Mouse (Mus musculus): ENCODE results near the gene Sorl1. TPM values are rescaled to one million over a fixed set of nuclear protein-coding genes. Genes with fewer than 3 reads are reported as not detected.
A peak's percentile ranks its signal among the peaks of the same experiment; 100 is the strongest.

Sorl1 gene
- polyA plus RNA-seq, 1 experiment from 2014 or later, result 5.4 TPM

DNA sequence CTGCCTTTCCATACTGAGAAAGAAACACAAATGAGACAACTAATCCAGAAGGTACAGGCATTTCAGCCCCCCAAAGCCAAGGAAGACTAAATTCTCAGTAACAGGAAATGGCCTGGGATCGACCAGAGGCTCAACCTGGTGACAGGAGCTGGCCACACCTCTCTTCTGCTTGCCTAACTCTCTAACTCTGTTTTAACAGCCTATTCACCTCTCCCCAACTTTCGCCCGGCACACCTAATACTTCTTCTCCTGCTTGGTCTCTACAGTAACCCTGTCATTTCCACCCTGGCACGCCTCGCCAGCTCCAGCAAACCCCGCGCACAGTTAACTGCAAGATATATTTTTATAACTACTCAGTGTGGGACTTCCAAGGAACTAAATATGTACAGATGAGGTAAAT lies 9.0 kb downstream of the Sorl1 start:
- 42% methylated on average over 7 of the region's 7 CpGs for WGBS
- H3K27ac ChIP-seq, result no peak overlapping the region; the same call in 1 of the 2 replicates

DNA sequence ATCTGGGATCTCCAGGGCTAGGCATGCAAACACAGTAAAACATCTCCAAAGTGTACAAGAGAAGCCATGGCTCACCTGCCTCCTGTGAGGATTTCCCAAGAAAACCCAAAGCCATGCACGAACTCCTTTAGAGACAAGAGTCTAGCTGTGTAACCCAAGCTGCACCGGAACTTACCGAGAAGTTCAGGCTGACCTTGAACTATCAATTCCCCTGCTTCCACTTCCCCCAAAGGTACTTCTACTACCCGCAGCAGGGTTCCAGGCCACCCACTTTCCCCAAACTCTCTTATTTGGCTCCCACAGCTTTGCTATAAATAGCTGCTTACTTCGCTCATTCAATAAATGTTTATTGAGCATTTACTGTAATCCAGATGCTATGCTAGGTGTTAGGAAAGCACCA lies 10.8 kb downstream of the Sorl1 start:
- Histone ChIP-seq H3K27me3 (no peaks in the 10 kb centered on the region), H3K9me3 (no peaks in the 10 kb centered on the region), H3K4me1 (peaks cover 50% of the 10 kb centered on the region), H3K4me3 (no peak overlapping the region), H3K27ac (no peak overlapping the region), H3K4me2 (replicated peaks) (no peak overlapping the region), H3K36me3 (no peaks in the 10 kb centered on the region), H3K9ac (no peak overlapping the region)
- no peak for ATAC-seq (ENCODE audit: low FRiP score, low read depth)
- WGBS, result 62% methylated on average over 5 of the region's 5 CpGs

More for the DNA sequence above, 9.0 kb downstream of the Sorl1 start:
- Histone ChIP-seq H3K4me2 (replicated peaks) (no peak overlapping the region; the same call in 1 of the 2 replicates), H3K36me3 (no peaks in the 10 kb centered on the region), H3K4me1 (peaks cover 35% of the 10 kb centered on the region), H3K4me3 (no peak overlapping the region), H3K9me3 (no peaks in the 10 kb centered on the region), H3K9ac (no peak overlapping the region), H3K27me3 (0 out of 2 replicates have a peak, but pooled peaks cover 3% of the 10 kb centered on the region)
- no peak for ATAC-seq (ENCODE audit: low FRiP score, low read depth)

DNA sequence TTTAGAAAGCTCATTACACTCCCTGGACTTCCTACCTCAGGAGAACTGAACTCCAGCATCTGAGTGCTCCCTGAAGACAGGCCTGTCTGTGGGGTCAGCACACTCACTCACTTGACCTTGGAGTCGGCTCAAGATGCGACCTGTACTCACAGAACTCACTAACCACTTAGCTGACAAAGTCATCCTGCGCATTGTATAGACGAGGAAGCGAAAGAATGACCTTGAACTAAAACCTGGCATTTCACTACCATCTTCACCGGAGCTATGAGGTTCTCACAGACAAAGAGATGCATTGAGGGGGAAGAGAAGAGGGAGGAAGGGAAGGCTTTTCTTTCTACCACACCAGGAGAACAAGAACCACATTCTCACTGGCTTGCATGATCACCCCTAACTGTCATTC lies 11.4 kb downstream of the Sorl1 start:
- 88% methylated on average over 6 of the region's 6 CpGs for WGBS
- Histone ChIP-seq H3K27me3 (no peaks in the 10 kb centered on the region), H3K9me3 (no peaks in the 10 kb centered on the region), H3K27ac (no peak overlapping the region), H3K4me3 (no peak overlapping the region), H3K36me3 (no peaks in the 10 kb centered on the region), H3K9ac (no peak overlapping the region), H3K4me2 (replicated peaks) (no peak overlapping the region), H3K4me1 (peaks cover 55% of the 10 kb centered on the region)
- no peak for ATAC-seq (ENCODE audit: low FRiP score, low read depth)

DNA sequence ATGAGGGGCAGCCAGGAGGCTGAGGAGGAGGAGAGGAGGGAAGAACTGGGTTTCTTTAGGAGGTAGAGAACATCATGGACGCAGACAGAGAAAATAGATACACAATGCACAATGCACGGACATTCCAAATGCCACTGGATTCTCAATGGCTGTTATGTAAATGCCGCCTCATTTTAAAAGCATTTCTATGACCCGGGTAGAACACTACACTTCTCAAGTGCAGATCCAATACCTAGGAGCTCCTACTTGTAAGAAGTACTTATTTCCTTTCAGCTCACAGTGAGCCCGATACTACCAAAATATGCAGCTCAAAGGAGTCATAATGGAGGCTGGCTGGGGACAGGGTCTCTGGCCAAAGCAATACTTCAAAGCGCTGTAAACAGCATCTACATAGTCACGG lies 12.8 kb downstream of the Sorl1 start:
- H3K36me3 ChIP-seq, result no peaks in the 10 kb centered on the region
- 88% methylated on average over 7 of the region's 7 CpGs for whole genome bisulfite sequencing

DNA sequence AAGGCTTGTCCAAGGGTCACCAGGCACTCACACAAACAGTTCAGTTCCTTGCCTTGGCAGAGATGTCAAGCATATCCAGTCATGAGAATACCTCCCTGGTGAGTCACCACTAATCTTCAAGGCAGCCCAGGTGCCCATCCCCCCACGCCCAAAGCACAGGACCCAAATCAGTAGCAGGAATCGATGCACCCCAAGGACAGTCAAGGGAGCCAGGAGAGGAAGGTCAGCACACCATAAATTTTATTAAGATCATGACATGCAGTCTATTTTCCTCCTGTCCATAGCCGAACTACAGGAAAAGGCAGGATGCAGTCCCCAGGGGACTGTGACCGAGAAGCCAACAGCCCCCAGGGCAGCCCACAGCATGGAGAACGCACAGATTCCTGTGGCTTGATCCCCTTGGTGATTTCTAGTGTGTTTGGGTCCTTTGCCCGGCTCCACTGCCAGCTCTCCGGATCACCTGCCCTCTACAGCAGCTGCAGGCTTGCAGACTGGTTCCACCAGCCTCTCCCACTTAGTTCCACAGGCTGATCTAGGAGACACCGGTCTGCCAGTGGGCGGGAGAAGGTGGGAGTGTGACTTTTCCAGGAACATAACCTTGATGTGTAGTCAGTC lies 14.2 kb downstream of the Sorl1 start:
- no peaks in the 10 kb centered on the region for H3K36me3 ChIP-seq
- WGBS, result 50% methylated on average over 9 of the region's 9 CpGs
- 0 out of 2 replicates have a peak overlapping the region, but pooled peaks have one; percentile 8 for H3K9ac ChIP-seq
- peaks cover 35% of the 10 kb centered on the region for H3K4me1 ChIP-seq
- H3K4me3 ChIP-seq, result no peak overlapping the region
- no peak overlapping the region for H3K27ac ChIP-seq
- H3K4me2 ChIP-seq (replicated peaks), result no peak overlapping the region
- ATAC-seq (ENCODE audit: low FRiP score, low read depth), result no peak
- no peaks in the 10 kb centered on the region for H3K27me3 ChIP-seq
- H3K9me3 ChIP-seq, result no peaks in the 10 kb centered on the region

More for the DNA sequence above, 12.8 kb downstream of the Sorl1 start:
- H3K4me3 ChIP-seq, result no peak overlapping the region
- H3K4me2 ChIP-seq (replicated peaks), result no peak overlapping the region
- no peaks in the 10 kb centered on the region for H3K9me3 ChIP-seq
- H3K27ac ChIP-seq, result no peak overlapping the region
- H3K27me3 ChIP-seq, result no peaks in the 10 kb centered on the region
- ATAC-seq (ENCODE audit: low FRiP score, low read depth), result no peak
- H3K4me1 ChIP-seq, result peaks cover 48% of the 10 kb centered on the region
- no peak overlapping the region for H3K9ac ChIP-seq

DNA sequence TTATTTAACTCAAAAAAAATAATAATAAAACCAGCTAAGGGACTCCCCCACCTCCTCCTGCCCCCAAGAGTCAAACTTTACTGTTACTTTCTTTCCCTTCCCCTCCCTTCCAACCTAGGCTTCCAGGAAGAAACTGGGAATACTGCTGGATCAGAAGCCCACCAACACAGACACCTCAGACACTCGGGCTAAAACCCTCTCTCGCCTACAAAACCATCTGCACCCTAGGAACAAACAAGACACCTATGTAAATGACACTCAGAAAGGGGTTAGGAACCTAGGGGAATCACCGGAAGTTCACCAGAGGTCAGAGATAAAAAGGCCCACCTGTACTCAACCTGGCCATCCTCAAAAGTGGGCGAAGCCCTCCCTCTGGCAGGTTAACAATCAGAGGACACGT lies 15.0 kb downstream of the Sorl1 start:
- no peaks in the 10 kb centered on the region for H3K9me3 ChIP-seq
- no peaks in the 10 kb centered on the region for H3K36me3 ChIP-seq
- no peak overlapping the region for H3K27ac ChIP-seq
- H3K4me1 ChIP-seq, result peaks cover 28% of the 10 kb centered on the region
- ATAC-seq (ENCODE audit: low FRiP score, low read depth), result no peak
- H3K4me2 ChIP-seq (replicated peaks), result no peak overlapping the region
- H3K27me3 ChIP-seq, result no peaks in the 10 kb centered on the region
- H3K4me3 ChIP-seq, result no peak overlapping the region
- H3K9ac ChIP-seq, result no peak overlapping the region
- 54% methylated on average over 5 of the region's 5 CpGs for WGBS

DNA sequence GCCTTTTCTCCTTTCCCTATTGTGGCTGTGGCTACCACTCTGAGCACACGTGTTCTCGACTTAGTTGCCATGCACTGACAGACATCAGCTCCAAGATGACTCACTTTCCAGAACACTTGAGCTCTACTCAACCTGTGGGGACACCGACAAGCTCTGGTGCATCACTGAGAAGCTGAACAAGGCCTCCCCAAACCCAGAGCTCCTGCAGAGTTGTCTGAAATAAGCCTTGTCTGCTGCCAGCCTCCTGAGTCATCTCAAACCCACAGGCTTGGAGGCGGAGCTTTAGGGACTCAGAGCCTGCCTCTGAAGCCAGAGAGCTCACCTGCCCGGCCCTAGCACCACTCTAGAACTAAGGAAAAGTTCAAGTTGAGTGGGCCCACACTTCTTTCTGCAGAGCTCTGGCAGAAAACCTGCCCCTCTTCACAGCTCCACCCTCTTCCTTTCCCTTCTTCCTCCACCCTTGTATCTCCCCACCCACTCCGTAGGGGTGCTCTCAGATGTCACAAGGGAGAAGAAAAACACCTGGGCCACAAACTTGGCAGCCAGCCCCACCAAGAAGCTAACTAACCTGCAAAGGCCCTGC lies 15.6 kb downstream of the Sorl1 start:
- WGBS, result 52% methylated on average over 6 of the region's 6 CpGs
- H3K27ac ChIP-seq, result no peak overlapping the region
- no peaks in the 10 kb centered on the region for H3K9me3 ChIP-seq
- no peaks in the 10 kb centered on the region for H3K27me3 ChIP-seq
- H3K9ac ChIP-seq, result no peak overlapping the region
- no peak overlapping the region for H3K4me3 ChIP-seq
- no peak overlapping the region for H3K4me2 ChIP-seq (replicated peaks)
- H3K4me1 ChIP-seq, result peaks cover 25% of the 10 kb centered on the region
- ATAC-seq (ENCODE audit: low FRiP score, low read depth), result no peak
- H3K36me3 ChIP-seq, result no peaks in the 10 kb centered on the region

DNA sequence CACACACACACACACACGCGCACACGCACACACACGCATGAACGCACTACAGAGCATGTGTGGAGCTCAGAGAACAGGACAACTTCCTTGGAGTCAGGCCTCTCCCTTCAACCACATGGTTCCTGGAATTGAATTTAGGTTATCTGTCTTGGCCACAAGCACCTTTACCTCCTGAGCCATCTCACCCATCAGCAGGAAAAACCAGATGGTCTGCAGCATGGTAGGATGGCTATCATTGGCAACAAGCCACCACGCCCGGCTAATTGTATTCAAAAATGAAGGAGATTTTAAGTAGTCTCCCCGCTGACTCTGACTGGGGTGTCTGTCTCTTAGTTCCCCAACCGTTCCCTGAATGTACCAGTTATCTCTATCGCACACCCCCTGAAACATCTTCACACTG lies 17.0 kb downstream of the Sorl1 start:
- Histone ChIP-seq H3K9ac (no peak overlapping the region), H3K27ac (no peak overlapping the region), H3K4me2 (replicated peaks) (no peak overlapping the region), H3K4me3 (no peak overlapping the region), H3K4me1 (peaks cover 24% of the 10 kb centered on the region), H3K36me3 (no peaks in the 10 kb centered on the region), H3K9me3 (no peaks in the 10 kb centered on the region), H3K27me3 (no peaks in the 10 kb centered on the region)
- ATAC-seq (ENCODE audit: low FRiP score, low read depth), result no peak
- WGBS, result 94% methylated on average over 10 of the region's 10 CpGs

DNA sequence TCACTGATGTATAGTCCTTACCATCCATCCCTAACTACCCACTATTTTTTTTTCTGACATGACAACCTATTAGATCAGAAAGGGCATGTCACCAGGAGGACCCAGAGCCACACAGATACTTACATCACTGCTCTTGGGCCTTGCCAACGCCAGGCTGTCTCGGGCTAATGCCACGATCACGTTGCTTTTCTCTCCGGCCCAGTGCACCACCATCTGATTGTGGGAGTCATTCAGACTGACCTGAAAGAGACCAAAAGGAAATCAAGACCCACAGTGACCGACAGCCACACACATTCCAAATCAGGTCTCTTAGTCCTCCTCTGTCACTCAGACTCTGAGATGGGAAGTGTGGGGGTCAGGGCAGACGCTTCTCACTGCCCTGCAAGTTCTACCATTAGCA lies 17.8 kb downstream of the Sorl1 start:
- Histone ChIP-seq H3K4me1 (peaks cover 24% of the 10 kb centered on the region), H3K4me3 (no peak overlapping the region), H3K27me3 (no peaks in the 10 kb centered on the region), H3K4me2 (replicated peaks) (no peak overlapping the region), H3K9me3 (no peaks in the 10 kb centered on the region), H3K9ac (no peak overlapping the region), H3K36me3 (no peaks in the 10 kb centered on the region), H3K27ac (no peak overlapping the region)
- WGBS, result 89% methylated on average over 7 of the region's 7 CpGs
- no peak for ATAC-seq (ENCODE audit: low FRiP score, low read depth)

DNA sequence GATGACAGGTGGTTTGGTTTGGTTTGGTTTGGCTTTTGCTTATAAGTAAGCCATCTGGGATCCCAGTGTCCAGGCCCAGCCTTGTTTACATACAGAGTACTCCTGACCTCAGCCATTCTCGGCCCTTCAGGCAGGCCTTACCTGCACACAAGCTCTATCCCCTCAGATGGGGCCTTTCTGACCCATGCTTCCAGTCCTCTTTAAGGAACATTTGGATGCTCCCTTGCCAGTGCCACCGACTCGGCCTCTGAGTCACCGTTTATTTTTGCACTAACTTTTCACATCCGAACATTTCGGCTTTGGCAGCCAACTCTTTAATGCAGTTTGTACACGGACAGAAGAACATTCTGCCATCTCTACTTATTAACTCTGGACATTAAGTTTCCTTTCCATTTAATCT lies 20.6 kb downstream of the Sorl1 start:
- Histone ChIP-seq H3K9me3 (no peaks in the 10 kb centered on the region), H3K4me1 (peaks cover 7% of the 10 kb centered on the region), H3K27ac (no peak overlapping the region), H3K27me3 (no peaks in the 10 kb centered on the region), H3K9ac (no peak overlapping the region), H3K4me2 (replicated peaks) (no peak overlapping the region), H3K4me3 (no peak overlapping the region), H3K36me3 (no peaks in the 10 kb centered on the region)
- no peak for ATAC-seq (ENCODE audit: low FRiP score, low read depth)
- WGBS, result 89% methylated on average over 7 of the region's 7 CpGs

DNA sequence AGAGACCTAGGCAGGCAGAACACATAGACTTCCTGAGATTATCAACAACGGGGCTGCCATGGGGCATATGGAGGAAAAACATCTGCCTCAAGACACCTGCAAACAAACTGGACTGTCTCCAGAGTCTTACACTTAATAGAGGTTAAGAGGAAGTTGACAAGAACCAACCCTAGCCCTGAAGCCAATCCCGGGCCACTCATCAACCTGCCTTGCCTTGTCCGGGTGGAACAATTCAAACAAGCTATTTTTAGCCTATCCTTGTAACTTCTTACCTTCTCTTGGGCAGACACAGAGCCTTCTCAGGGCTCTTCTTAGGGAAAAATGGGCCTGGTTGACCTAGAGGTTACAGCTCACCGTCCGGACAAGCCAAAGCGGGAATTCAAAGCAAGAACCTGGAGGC lies 22.1 kb downstream of the Sorl1 start:
- H3K27ac ChIP-seq, result no peak overlapping the region
- no peak overlapping the region for H3K4me3 ChIP-seq
- no peak overlapping the region for H3K4me2 ChIP-seq (replicated peaks)
- H3K4me1 ChIP-seq, result no peaks in the 10 kb centered on the region
- H3K27me3 ChIP-seq, result no peaks in the 10 kb centered on the region
- no peaks in the 10 kb centered on the region for H3K9me3 ChIP-seq
- H3K36me3 ChIP-seq, result no peaks in the 10 kb centered on the region
- no peak overlapping the region for H3K9ac ChIP-seq
- ATAC-seq (ENCODE audit: low FRiP score, low read depth), result no peak
- WGBS, result 83% methylated on average over 6 of the region's 6 CpGs

DNA sequence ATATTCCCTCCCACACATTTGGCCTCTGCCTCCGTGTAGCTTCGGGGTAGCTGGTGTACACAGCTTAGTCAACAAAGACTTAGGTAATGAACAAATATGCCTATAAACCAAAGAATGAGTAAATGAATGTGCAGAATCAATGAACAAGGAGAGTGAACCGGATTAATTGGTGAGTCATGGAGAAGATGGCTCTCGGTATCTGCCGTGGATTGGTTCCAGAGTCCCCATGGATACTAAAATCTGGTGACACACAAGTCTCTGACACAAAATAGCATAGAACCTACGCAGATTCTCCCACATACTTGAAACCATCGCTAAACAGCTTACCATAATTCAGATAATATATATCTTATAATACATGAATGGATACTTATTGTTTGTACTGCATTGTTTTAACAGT lies 22.8 kb downstream of the Sorl1 start:
- no peaks in the 10 kb centered on the region for H3K9me3 ChIP-seq
- no peak overlapping the region for H3K27ac ChIP-seq
- no peaks in the 10 kb centered on the region for H3K36me3 ChIP-seq
- no peaks in the 10 kb centered on the region for H3K4me1 ChIP-seq
- H3K27me3 ChIP-seq, result no peaks in the 10 kb centered on the region
- no peak overlapping the region for H3K4me2 ChIP-seq (replicated peaks)
- no peak for ATAC-seq (ENCODE audit: low FRiP score, low read depth)
- WGBS, result 80% methylated on average over 7 of the region's 7 CpGs
- H3K4me3 ChIP-seq, result no peak overlapping the region
- no peak overlapping the region for H3K9ac ChIP-seq

DNA sequence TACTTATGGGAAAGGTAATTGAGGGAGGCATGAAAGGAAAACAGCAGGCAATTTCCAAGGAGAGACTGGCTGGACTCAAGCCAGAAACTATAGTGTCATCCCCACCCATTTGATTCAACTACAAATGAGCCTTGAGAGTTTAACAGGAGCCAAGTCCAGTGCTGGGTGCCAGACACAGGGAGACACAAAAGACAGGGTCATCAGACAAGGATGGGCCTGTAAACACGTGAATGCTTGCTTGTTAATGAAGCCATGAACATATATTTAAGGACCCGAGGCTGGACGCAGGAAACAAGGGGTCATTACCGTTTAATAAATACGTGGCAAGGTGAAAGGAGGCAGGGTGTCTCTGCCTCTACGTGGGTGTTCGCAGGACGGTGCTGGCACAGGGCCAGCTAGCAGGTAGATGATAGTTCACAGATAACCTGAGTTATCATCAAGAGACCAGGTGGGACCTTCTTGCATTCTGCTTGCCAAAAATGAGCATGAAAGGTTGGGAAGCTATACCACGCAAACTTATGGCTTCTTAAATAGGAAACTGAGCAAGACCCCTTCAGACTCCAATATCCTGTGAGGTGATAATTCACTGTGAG lies 23.4 kb downstream of the Sorl1 start:
- no peak overlapping the region for H3K4me2 ChIP-seq (replicated peaks)
- no peaks in the 10 kb centered on the region for H3K4me1 ChIP-seq
- no peaks in the 10 kb centered on the region for H3K27me3 ChIP-seq
- WGBS, result 64% methylated on average over 9 of the region's 9 CpGs
- no peak overlapping the region for H3K27ac ChIP-seq
- H3K4me3 ChIP-seq, result no peak overlapping the region
- ATAC-seq (ENCODE audit: low FRiP score, low read depth), result no peak
- no peaks in the 10 kb centered on the region for H3K36me3 ChIP-seq
- no peaks in the 10 kb centered on the region for H3K9me3 ChIP-seq
- no peak overlapping the region for H3K9ac ChIP-seq
